Mouse (Mus musculus): ENCODE results near the gene Hnrnph3. TPM values are rescaled to one million over a fixed set of nuclear protein-coding genes. Genes with fewer than 3 reads are reported as not detected.

Hnrnph3 gene
- polyA plus RNA-seq, 1 experiment from 2014 or later: 37.0 TPM

DNA sequence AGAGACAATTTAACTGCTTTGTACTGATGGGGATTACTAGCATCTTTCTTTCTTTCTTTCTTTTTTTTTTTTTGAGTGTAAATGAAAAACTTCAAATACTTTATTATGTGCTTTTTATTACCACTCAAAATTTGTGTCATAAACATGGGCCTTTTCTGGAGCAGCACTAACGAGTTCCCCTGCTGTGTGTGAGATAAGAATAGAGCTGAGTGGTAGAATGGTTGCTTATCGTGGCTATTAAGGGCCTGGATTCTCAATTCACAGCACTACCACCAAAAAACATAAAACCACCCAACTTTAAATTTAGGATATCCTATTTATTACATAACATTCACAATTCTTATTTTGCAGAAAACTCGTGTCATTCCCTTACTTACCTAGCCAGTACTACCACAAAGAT is 10.5 kb downstream of the Hnrnph3 start:
- Histone ChIP-seq H3K27me3 (replicated peaks) (no peaks in the 10 kb centered on the region), H3K4me2 (no peak overlapping the region), H3K9ac (no peak overlapping the region), H3K27ac (no peak overlapping the region), H3K36me3 (peaks cover 86% of the 10 kb centered on the region), H3K9me3 (replicated peaks) (no peaks in the 10 kb centered on the region), H3K4me3 (no peak overlapping the region), H3K4me1 (peaks cover 25% of the 10 kb centered on the region)
- WGBS (ENCODE audit: insufficient replicate concordance): 36% methylated on average over 3 of the region's 3 CpGs
- no peak for ATAC-seq

DNA sequence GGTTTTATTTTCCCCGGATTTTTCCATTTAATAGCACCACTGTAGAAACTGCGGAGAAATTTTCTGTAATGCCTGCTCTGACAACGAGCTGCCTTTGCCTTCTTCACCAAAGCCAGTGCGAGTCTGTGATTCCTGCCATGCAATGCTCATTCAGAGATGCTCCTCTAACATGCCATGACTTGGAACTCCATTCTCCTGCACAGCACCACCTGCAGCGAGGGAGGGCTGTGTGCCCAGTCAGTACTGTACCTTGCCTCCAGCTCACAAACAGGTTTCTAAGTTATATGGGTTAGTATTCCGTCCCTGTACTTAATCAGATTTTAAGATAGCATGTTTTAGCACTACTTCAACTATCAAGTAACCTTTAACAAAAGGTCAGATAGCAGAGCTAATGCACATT is 12.5 kb downstream of the Hnrnph3 start:
- peaks cover 87% of the 10 kb centered on the region for H3K36me3 ChIP-seq
- H3K9ac ChIP-seq: no peak overlapping the region
- no peaks in the 10 kb centered on the region for H3K27me3 ChIP-seq (replicated peaks)
- 84% methylated on average over 6 of the region's 6 CpGs for WGBS (ENCODE audit: insufficient replicate concordance)
- no peaks in the 10 kb centered on the region for H3K9me3 ChIP-seq (replicated peaks)
- ATAC-seq: no peak
- no peak overlapping the region for H3K4me2 ChIP-seq
- H3K27ac ChIP-seq: no peak overlapping the region
- H3K4me1 ChIP-seq: peaks cover 25% of the 10 kb centered on the region
- H3K4me3 ChIP-seq: no peak overlapping the region

DNA sequence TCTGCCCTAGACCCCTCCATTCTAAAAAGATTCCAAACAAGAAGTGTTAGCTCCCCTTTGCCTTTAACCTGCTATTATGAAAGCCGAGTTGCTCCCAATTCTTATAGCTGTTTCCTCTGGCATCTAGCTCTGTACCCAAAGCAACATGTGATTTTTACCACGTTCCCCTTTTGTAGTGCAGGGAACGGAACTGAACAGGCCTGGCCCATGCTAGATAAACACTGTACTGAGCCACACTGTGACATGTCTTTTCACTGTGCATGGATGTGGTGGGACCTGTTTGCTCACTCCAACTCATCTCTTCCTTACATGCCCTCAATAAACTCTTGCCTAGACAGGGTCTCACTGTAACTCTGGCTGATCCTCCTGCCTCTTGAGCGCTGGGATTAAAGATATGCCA is 13.7 kb downstream of the Hnrnph3 start:
- ATAC-seq: peak; percentile 58
- Histone ChIP-seq H3K9me3 (replicated peaks) (no peaks in the 10 kb centered on the region), H3K9ac (no peak overlapping the region), H3K27ac (no peak overlapping the region), H3K27me3 (replicated peaks) (no peaks in the 10 kb centered on the region), H3K36me3 (peaks cover 80% of the 10 kb centered on the region), H3K4me2 (no peak overlapping the region), H3K4me3 (no peak overlapping the region), H3K4me1 (peaks cover 25% of the 10 kb centered on the region)
- WGBS (ENCODE audit: insufficient replicate concordance): 39% methylated on average over 4 of the region's 4 CpGs

DNA sequence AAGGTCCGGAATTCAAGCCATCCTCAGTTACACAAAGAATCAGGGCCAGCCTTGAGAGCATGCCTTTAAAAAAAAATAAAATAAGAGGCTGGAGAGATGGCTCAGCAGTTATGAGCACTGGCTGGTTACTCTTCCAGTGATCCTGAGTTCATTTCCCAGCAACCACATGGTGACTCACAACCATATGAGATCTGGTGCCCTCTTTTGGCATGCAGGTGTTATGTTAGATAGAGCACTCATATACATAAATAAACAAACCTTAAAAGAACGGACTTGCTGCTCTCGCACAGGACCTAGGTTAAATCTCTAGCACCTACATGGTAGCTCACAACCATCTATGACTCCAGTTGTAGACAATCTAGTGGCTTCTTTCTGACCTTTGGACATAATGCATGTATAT is 15.8 kb downstream of the Hnrnph3 start:
- H3K4me3 ChIP-seq: no peak overlapping the region
- no peak for ATAC-seq
- peaks cover 19% of the 10 kb centered on the region for H3K4me1 ChIP-seq
- no peaks in the 10 kb centered on the region for H3K27me3 ChIP-seq (replicated peaks)
- no peaks in the 10 kb centered on the region for H3K9me3 ChIP-seq (replicated peaks)
- H3K27ac ChIP-seq: no peak overlapping the region
- no peak overlapping the region for H3K4me2 ChIP-seq
- WGBS (ENCODE audit: insufficient replicate concordance): 64% methylated on average over 3 of the region's 3 CpGs
- H3K36me3 ChIP-seq: peaks cover 72% of the 10 kb centered on the region
- no peak overlapping the region for H3K9ac ChIP-seq

DNA sequence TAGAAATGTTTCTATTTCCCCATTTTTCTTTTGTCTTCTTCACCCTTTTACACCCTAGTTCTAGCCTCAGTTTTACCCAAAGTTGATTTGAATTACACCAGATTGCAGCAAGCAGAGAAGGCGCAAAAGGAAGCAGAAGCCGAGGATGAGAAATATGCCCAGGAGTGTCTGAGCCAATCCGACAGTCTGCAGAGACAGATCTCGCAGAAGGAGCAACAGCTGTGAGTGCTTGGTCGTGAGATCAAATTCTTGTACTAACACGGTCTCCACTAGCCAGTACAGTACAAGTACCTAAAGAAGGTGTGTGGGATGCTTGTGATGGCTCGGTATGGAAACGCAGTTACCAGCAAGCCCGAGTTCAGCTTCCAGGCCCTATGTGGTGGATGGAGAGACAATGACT is 19.5 kb downstream of the Hnrnph3 start:
- Histone ChIP-seq H3K4me1 (peaks cover 18% of the 10 kb centered on the region), H3K9me3 (replicated peaks) (no peaks in the 10 kb centered on the region), H3K27me3 (replicated peaks) (no peaks in the 10 kb centered on the region), H3K4me3 (no peak overlapping the region), H3K36me3 (peaks cover 58% of the 10 kb centered on the region), H3K27ac (no peak overlapping the region), H3K4me2 (no peak overlapping the region), H3K9ac (no peak overlapping the region)
- WGBS (ENCODE audit: insufficient replicate concordance): 84% methylated on average over 9 of the region's 9 CpGs
- no peak for ATAC-seq

DNA sequence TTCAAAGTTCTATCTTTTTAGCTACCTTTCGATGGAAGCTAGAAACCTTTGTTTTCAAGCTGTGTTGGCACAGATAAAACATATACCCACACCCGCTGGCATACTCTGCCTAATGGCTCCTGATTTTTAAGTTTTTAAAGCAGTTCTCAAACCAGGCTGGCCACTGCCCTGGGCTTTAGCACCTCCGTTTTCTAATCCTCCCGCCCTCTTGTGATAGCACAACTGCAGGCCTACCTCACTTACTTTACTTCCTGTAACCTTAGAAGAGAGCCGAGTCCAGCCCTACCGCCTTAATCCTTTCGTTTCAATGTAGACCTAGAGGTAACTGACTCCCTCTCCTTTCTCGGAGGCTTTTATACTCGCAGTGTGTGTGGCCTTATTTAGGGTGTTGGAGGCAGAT is 20.8 kb downstream of the Hnrnph3 start:
- Histone ChIP-seq H3K27me3 (replicated peaks) (no peaks in the 10 kb centered on the region), H3K36me3 (peaks cover 58% of the 10 kb centered on the region), H3K4me1 (peaks cover 15% of the 10 kb centered on the region), H3K27ac (no peak overlapping the region), H3K4me3 (no peak overlapping the region), H3K9me3 (replicated peaks) (no peaks in the 10 kb centered on the region), H3K4me2 (no peak overlapping the region), H3K9ac (no peak overlapping the region)
- WGBS (ENCODE audit: insufficient replicate concordance): 67% methylated on average over 9 of the region's 9 CpGs
- ATAC-seq: no peak

DNA sequence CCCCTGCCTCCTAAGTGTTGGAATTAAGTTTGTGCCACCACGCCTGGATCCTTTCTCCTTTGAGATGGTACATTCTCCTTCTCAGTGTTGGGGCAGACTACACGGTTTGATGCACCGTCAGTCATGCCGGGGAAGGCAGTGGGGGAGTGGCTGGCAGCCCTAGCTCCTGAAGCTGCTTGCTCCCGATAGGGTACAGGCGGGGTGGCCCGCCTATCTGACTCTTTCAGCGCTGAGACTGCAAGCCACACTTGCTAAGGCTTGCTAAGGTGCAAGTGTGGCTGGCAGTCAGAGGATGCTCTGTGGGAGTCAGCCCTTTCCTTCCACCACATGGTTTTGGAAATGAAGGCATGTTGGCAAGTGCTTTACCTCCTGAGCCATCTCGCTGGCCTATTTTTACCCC is 23.4 kb downstream of the Hnrnph3 start:
- peak; percentile 87 for ATAC-seq
- H3K4me1 ChIP-seq: peaks cover 15% of the 10 kb centered on the region
- no peak overlapping the region for H3K4me3 ChIP-seq
- H3K4me2 ChIP-seq: no peak overlapping the region
- H3K9me3 ChIP-seq (replicated peaks): no peaks in the 10 kb centered on the region
- H3K36me3 ChIP-seq: peaks cover 59% of the 10 kb centered on the region
- H3K27ac ChIP-seq: peak overlapping the region; percentile 27; the same call in 1 of the 2 replicates
- 53% methylated on average over 9 of the region's 9 CpGs for WGBS (ENCODE audit: insufficient replicate concordance)
- H3K9ac ChIP-seq: no peak overlapping the region
- H3K27me3 ChIP-seq (replicated peaks): no peaks in the 10 kb centered on the region

DNA sequence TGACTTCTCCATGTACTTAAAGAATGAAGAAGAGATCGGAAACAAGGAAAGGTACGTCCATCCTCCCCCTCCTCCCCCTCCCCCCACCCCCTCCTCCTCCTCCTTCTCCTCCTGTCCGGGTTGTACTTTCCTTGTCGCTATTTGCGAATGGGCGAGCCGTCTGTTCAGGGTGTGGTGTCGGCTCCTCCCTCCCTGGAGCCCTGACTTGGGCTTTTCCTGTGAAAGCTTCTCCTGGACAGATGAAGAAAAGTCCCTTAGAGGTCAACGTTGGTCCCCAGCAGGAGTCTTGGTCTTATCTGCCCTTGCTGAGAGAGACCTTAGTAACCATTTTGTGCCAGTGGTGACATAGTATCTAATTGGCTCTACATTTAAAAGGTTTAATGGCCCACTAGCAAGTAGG is 30.0 kb downstream of the Hnrnph3 start:
- peaks cover 47% of the 10 kb centered on the region for H3K36me3 ChIP-seq
- WGBS (ENCODE audit: insufficient replicate concordance): 62% methylated on average over 3 of the region's 9 CpGs
- H3K9me3 ChIP-seq (replicated peaks): no peaks in the 10 kb centered on the region

DNA sequence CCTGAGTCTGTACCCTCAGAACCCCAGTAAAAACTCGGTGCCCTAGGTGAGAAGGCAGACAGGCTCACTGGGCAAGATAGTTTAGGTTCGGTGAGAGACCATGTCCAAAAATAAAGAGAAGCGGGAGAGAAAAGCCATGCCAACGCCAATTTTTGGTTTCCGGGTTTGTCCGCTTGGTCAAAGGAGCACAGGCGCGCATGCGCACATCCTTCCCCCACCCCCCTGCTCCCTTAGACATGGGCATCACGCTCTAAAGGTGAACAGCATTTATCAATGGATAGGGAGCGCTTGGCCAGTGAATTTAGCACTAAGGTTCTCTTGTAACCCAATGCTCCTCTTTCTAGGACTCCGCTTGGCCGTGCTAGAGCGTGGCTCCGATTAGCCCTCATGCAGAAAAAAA is 33.4 kb downstream of the Hnrnph3 start:
- Histone ChIP-seq H3K27ac (no peak overlapping the region), H3K9ac (no peak overlapping the region), H3K4me1 (no peaks in the 10 kb centered on the region), H3K27me3 (replicated peaks) (no peaks in the 10 kb centered on the region), H3K36me3 (peaks cover 27% of the 10 kb centered on the region), H3K4me2 (no peak overlapping the region), H3K9me3 (replicated peaks) (no peaks in the 10 kb centered on the region), H3K4me3 (no peak overlapping the region)
- WGBS (ENCODE audit: insufficient replicate concordance): 87% methylated on average over 15 of the region's 15 CpGs
- no peak for ATAC-seq

More for the DNA sequence above, 30.0 kb downstream of the Hnrnph3 start:
- Histone ChIP-seq H3K4me3 (no peak overlapping the region), H3K27me3 (replicated peaks) (no peaks in the 10 kb centered on the region), H3K4me2 (no peak overlapping the region), H3K27ac (no peak overlapping the region), H3K4me1 (no peaks in the 10 kb centered on the region), H3K9ac (no peak overlapping the region)
- no peak for ATAC-seq

DNA sequence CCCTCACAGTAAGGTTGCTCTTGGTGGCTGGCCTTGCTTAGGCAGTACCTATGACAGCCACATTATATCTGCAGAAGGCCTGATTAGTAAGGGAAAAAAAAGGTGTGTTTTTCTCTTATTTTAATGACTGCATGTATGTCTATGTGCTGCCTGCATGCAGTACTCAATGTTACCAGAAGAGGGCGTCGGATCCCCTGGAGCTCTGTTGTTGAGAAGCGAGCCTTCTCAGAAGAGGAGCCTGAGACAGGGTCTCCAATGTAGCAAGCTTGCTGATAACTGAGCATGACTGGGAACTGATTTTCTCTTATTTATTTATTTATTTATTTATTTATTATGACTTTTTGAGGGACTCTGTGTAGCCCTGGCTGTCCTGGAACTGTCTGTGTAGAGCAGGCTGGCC is 36.7 kb downstream of the Hnrnph3 start:
- H3K9me3 ChIP-seq (replicated peaks): no peaks in the 10 kb centered on the region
- no peak overlapping the region for H3K4me2 ChIP-seq
- H3K4me1 ChIP-seq: no peaks in the 10 kb centered on the region
- no peak overlapping the region for H3K27ac ChIP-seq
- WGBS (ENCODE audit: insufficient replicate concordance): 17% methylated on average over 3 of the region's 3 CpGs
- H3K9ac ChIP-seq: no peak overlapping the region
- no peak for ATAC-seq
- H3K36me3 ChIP-seq: peaks cover 25% of the 10 kb centered on the region
- H3K4me3 ChIP-seq: no peak overlapping the region
- no peaks in the 10 kb centered on the region for H3K27me3 ChIP-seq (replicated peaks)

DNA sequence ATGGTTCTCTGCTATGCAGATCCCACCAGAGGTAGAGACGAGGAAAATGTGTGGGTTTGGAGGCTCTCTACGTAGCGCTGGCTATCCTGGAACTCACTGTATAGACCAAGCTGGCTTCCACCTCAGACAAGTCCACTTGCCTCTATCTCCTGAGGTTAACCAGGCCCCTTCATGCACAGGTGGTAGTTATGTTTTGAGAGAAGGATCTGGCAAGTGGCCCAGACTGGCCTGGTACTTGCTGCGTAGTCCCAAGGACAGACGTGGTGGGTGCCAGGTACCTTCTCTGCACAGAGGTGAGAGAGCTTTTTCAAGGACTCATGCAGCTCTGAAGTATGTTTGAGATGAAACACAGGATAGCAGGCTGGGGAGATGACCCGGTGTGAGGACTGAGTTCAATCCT is 39.5 kb downstream of the Hnrnph3 start:
- Histone ChIP-seq H3K4me1 (peaks cover 11% of the 10 kb centered on the region), H3K9me3 (replicated peaks) (no peaks in the 10 kb centered on the region), H3K4me3 (no peak overlapping the region), H3K27ac (no peak overlapping the region), H3K36me3 (peaks cover 9% of the 10 kb centered on the region), H3K27me3 (replicated peaks) (no peaks in the 10 kb centered on the region), H3K4me2 (no peak overlapping the region), H3K9ac (no peak overlapping the region)
- no peak for ATAC-seq
- WGBS (ENCODE audit: insufficient replicate concordance): 86% methylated on average over 6 of the region's 6 CpGs

DNA sequence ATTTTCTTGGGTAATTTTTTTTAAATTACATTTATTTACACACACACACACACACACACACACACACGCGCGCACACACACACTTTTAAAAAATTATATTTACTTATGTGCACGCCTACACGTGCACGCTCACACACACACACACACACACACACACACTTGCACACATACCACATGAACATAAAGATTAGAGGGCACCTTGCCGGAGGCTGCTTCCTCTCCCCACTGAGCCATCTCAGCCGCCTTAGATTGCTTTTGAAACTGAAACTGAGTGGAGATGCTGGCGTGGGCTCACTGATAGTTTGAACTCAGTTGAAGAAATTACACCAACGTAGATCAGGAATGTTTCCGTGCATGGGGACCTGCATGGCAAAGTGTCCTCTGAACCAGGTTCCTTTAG is 39.9 kb downstream of the Hnrnph3 start:
- H3K4me1 ChIP-seq: peaks cover 11% of the 10 kb centered on the region
- no peak for ATAC-seq
- 79% methylated on average over 11 of the region's 11 CpGs for WGBS (ENCODE audit: insufficient replicate concordance)
- no peaks in the 10 kb centered on the region for H3K27me3 ChIP-seq (replicated peaks)
- H3K36me3 ChIP-seq: peaks cover 9% of the 10 kb centered on the region
- H3K9me3 ChIP-seq (replicated peaks): no peaks in the 10 kb centered on the region
- H3K9ac ChIP-seq: no peak overlapping the region
- H3K4me3 ChIP-seq: no peak overlapping the region
- no peak overlapping the region for H3K4me2 ChIP-seq
- no peak overlapping the region for H3K27ac ChIP-seq

Measured in liver, embryonic 12.5 days (tissue).